Mouse (Mus musculus) spleen, adult 2 months (tissue): Measurements from ENCODE around the gene Tpm1.

Experiments
- CTCF ChIP-seq: fragments of 200-500 bp; IDR thresholded peaks from 2 replicates; pipeline ENCODE4 v1.5.1; 2011; ENCODE audit warnings: mild to moderate bottlenecking, inconsistent platforms; ENCODE audit not compliant: insufficient read depth, insufficient read length, insufficient replicate concordance; ENCODE audit errors: extremely low read depth
- POLR2A ChIP-seq: fragments of 200-500 bp; IDR thresholded peaks from 2 replicates; pipeline ENCODE4 v1.6.1; 2011; ENCODE audit warnings: low read depth, low read length, inconsistent platforms

DNA sequence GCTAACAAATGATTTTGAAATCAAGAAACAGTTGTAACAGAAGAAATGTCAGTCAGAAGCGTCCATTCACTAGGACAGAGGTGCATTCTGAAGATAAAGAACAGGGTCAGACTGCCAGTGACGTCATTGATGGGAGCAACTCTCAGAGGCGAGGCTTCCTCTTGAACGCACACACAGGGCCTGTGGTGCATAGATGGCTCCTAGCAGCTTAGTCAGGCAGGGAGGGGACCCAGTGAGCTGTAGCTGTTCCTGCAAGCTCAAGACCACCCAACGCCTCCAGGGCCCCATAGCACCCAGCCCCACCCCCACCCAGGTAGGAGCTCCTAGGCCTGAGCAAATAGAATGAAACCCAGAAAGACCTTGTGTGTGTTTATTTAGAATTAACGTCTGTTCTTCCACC is 21.9 kb upstream of the Tpm1 start:
- TF ChIP-seq POLR2A, result no peak
- TF ChIP-seq CTCF, result no peak
